Mouse (Mus musculus): ENCODE results near the gene Rims4. TPM values are rescaled to one million over a fixed set of nuclear protein-coding genes. Genes with fewer than 3 reads are reported as not detected.

Gene Rims4
- total and polyA plus RNA-seq, 2 experiments from 2014 or later = 16.3 to 59.1 TPM

DNA sequence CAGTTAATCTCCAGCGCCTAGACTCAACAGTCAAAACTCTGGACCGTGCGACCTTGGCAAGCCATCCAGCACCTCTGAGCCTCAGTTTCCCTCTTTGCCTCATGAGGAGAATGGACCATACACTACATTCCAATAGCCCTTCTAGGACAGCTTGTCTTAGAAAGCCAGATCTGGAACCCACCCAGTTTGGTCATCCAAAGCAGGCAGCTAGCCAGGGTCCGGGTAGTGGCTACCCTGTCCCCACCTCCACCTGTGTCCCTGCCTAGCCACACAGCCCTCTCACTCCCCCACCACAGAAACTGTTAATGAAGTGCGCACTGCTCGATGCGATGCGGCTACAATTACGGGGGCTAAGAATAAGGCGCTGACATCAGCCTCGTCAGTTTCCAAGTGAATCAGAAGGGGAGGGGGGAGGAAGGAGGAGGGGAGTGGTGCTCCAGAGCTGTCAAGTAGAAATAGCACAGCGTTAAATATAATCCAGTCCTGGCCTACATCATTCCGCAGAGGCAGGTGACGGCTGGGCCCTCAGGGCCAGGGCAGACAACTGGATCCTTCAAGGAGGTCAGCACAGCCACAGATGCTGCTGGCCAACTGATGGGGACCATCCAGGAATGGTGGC is 6.5 kb downstream of the Rims4 start:
- Histone ChIP-seq H3K9ac (peak overlapping the region; percentile 10; the same call in 1 of the 2 replicates), H3K27ac (ENCODE audit: low read depth, low read length) (no peak overlapping the region), H3K36me3 (ENCODE audit: insufficient read depth) (no peaks in the 10 kb centered on the region), H3K4me2 (ENCODE audit: low read depth) (peak overlapping the region; percentile 21), H3K9me3 (ENCODE audit: low read length) (no peaks in the 10 kb centered on the region), H3K4me1 (ENCODE audit: insufficient read depth) (peaks cover 20% of the 10 kb centered on the region), H3K4me3 (ENCODE audit: low read depth, low read length) (no peak overlapping the region), H3K27me3 (ENCODE audit: insufficient read depth, low read length) (no peaks in the 10 kb centered on the region)
- ATAC-seq = peak; percentile 63
- WGBS = 56% methylated on average over 14 of the region's 14 CpGs
- no peak for TF ChIP-seq CTCF (IDR thresholded peaks at IDR 0.05; ENCODE audit: low read depth)
- peak; percentile 63 for DNase-seq

GRCm38 (mm10) chr2:163909604-163910003 is 8.9 kb downstream of the Rims4 start:
- Histone ChIP-seq H3K9me3 (ENCODE audit: low read length) (no peaks in the 10 kb centered on the region), H3K9ac (no peak overlapping the region), H3K4me3 (ENCODE audit: low read depth, low read length) (no peak overlapping the region), H3K27ac (ENCODE audit: low read depth, low read length) (no peak overlapping the region), H3K36me3 (ENCODE audit: insufficient read depth) (no peaks in the 10 kb centered on the region), H3K4me2 (ENCODE audit: low read depth) (no peak overlapping the region), H3K27me3 (ENCODE audit: insufficient read depth, low read length) (no peaks in the 10 kb centered on the region), H3K4me1 (ENCODE audit: insufficient read depth) (peaks cover 20% of the 10 kb centered on the region)
- ATAC-seq (no peak), DNase-seq (no peak)
- no peak for TF ChIP-seq CTCF (IDR thresholded peaks at IDR 0.05; ENCODE audit: low read depth)
- 81% methylated on average over 7 of the region's 7 CpGs for WGBS

GRCm38 (mm10) chr2:163907131-163907530 is 11.4 kb downstream of the Rims4 start:
- TF ChIP-seq CTCF (IDR thresholded peaks at IDR 0.05; ENCODE audit: low read depth) = no peak
- Histone ChIP-seq H3K36me3 (ENCODE audit: insufficient read depth) (no peaks in the 10 kb centered on the region), H3K9me3 (ENCODE audit: low read length) (no peaks in the 10 kb centered on the region), H3K27me3 (ENCODE audit: insufficient read depth, low read length) (no peaks in the 10 kb centered on the region), H3K9ac (no peak overlapping the region), H3K4me1 (ENCODE audit: insufficient read depth) (peaks cover 5% of the 10 kb centered on the region; the same call in 1 of the 2 replicates), H3K4me2 (ENCODE audit: low read depth) (no peak overlapping the region), H3K27ac (ENCODE audit: low read depth, low read length) (no peak overlapping the region), H3K4me3 (ENCODE audit: low read depth, low read length) (no peak overlapping the region)
- DNase-seq (no peak), ATAC-seq (no peak)
- WGBS = 61% methylated on average over 5 of the region's 5 CpGs

GRCm38 (mm10) chr2:163904323-163904722 is 14.2 kb downstream of the Rims4 start:
- WGBS = 83% methylated on average over 4 of the region's 4 CpGs
- H3K4me1 ChIP-seq (ENCODE audit: insufficient read depth) = peaks cover 3% of the 10 kb centered on the region; the same call in 1 of the 2 replicates
- no peak overlapping the region for H3K4me3 ChIP-seq (ENCODE audit: low read depth, low read length)
- H3K4me2 ChIP-seq (ENCODE audit: low read depth) = no peak overlapping the region
- no peak overlapping the region for H3K9ac ChIP-seq
- no peak for TF ChIP-seq CTCF (IDR thresholded peaks at IDR 0.05; ENCODE audit: low read depth)
- ATAC-seq = no peak
- no peaks in the 10 kb centered on the region for H3K36me3 ChIP-seq (ENCODE audit: insufficient read depth)
- H3K27ac ChIP-seq (ENCODE audit: low read depth, low read length) = no peak overlapping the region
- no peaks in the 10 kb centered on the region for H3K9me3 ChIP-seq (ENCODE audit: low read length)
- no peaks in the 10 kb centered on the region for H3K27me3 ChIP-seq (ENCODE audit: insufficient read depth, low read length)
- DNase-seq = no peak

DNA sequence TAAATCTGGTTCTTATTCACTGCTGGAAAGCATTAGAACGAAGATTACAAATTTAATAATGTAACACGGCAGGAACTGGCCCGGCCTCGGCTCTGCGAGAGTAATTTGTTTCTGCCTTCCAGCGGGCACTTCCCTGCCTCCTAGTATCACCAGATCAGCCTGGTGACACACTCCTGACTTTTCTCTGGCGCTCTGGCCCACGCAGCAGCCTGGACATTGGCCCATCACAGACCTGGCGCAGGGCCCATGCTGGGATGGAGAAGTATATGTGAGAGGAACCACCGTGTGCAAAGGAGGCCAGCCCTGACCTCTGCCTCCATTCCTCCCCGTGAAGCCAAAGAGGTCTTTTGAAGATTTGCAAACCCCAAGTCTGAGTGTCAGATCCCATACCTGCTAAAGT is 15.0 kb downstream of the Rims4 start:
- H3K4me1 ChIP-seq (ENCODE audit: insufficient read depth) = peaks cover 3% of the 10 kb centered on the region; the same call in 1 of the 2 replicates
- DNase-seq (no peak), ATAC-seq (no peak)
- no peak overlapping the region for H3K9ac ChIP-seq
- no peak for TF ChIP-seq CTCF (IDR thresholded peaks at IDR 0.05; ENCODE audit: low read depth)
- H3K4me2 ChIP-seq (ENCODE audit: low read depth) = no peak overlapping the region
- WGBS = 70% methylated on average over 11 of the region's 11 CpGs
- H3K4me3 ChIP-seq (ENCODE audit: low read depth, low read length) = no peak overlapping the region
- no peaks in the 10 kb centered on the region for H3K27me3 ChIP-seq (ENCODE audit: insufficient read depth, low read length)
- H3K36me3 ChIP-seq (ENCODE audit: insufficient read depth) = no peaks in the 10 kb centered on the region
- no peak overlapping the region for H3K27ac ChIP-seq (ENCODE audit: low read depth, low read length)
- no peaks in the 10 kb centered on the region for H3K9me3 ChIP-seq (ENCODE audit: low read length)

GRCm38 (mm10) chr2:163902448-163902847 is 16.0 kb downstream of the Rims4 start:
- H3K9ac ChIP-seq = no peak overlapping the region
- H3K4me2 ChIP-seq (ENCODE audit: low read depth) = no peak overlapping the region
- H3K36me3 ChIP-seq (ENCODE audit: insufficient read depth) = no peaks in the 10 kb centered on the region
- no peak for DNase-seq
- peaks cover 3% of the 10 kb centered on the region; the same call in 1 of the 2 replicates for H3K4me1 ChIP-seq (ENCODE audit: insufficient read depth)
- H3K4me3 ChIP-seq (ENCODE audit: low read depth, low read length) = no peak overlapping the region
- no peaks in the 10 kb centered on the region for H3K27me3 ChIP-seq (ENCODE audit: insufficient read depth, low read length)
- no peaks in the 10 kb centered on the region for H3K9me3 ChIP-seq (ENCODE audit: low read length)
- 82% methylated on average over 4 of the region's 4 CpGs for WGBS
- TF ChIP-seq CTCF (IDR thresholded peaks at IDR 0.05; ENCODE audit: low read depth) = no peak
- ATAC-seq = no peak
- no peak overlapping the region for H3K27ac ChIP-seq (ENCODE audit: low read depth, low read length)

- Histone ChIP-seq H3K4me1 (ENCODE audit: insufficient read depth) (peaks cover 3% of the 10 kb centered on the region; the same call in 1 of the 2 replicates), H3K27me3 (ENCODE audit: insufficient read depth, low read length) (no peaks in the 10 kb centered on the region), H3K4me2 (ENCODE audit: low read depth) (no peak overlapping the region), H3K4me3 (ENCODE audit: low read depth, low read length) (no peak overlapping the region), H3K9ac (no peak overlapping the region), H3K27ac (ENCODE audit: low read depth, low read length) (no peak overlapping the region), H3K9me3 (ENCODE audit: low read length) (no peaks in the 10 kb centered on the region), H3K36me3 (ENCODE audit: insufficient read depth) (no peaks in the 10 kb centered on the region)
- no peak for DNase-seq
- no peak for TF ChIP-seq CTCF (IDR thresholded peaks at IDR 0.05; ENCODE audit: low read depth)
- no peak for ATAC-seq
- 86% methylated on average over 7 of the region's 7 CpGs for WGBS
Observed at GRCm38 (mm10) chr2:163901043-163901442, 17.4 kb downstream of the Rims4 start.
